8 mouse cellular contexts compared by ENCODE assay signal in the genomic region with DNA sequence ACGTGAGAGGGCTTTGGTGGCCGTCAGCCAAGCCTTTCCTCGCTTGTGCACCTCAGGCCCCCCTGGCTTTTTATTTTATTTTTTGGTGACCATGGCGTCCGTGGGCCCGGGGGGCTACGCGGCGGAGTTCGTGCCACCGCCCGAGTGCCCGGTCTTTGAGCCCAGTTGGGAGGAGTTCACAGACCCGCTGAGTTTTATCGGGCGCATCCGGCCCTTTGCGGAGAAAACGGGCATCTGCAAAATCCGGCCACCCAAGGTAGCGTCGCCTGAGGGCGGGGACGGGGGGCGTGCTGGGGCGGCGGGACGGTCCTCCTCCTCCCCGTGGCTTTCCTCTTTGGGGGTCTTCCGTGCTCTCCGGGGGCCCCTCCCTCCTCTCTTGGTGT. TPM values are rescaled to one million over a fixed set of nuclear protein-coding genes. Genes with fewer than 3 reads are reported as not detected.
DNase-seq lines count a peak whose midpoint lies in the region; ATAC-seq and TF ChIP-seq lines count a peak whose summit lies in the region.

No protein-coding gene starts in this region.

- peak overlapping the region; percentile 71 for H3ac ChIP-seq in C2C12 (ENCODE audit: control insufficient read depth, insufficient read length, low read depth)

- no peak for TF ChIP-seq EP300 in liver, embryonic 14.5 days (IDR thresholded peaks at IDR 0.05; ENCODE audit: low read depth)

- no peaks in the 10 kb centered on the region; the same call in 1 of the 2 replicates for H3K4me1 ChIP-seq in cerebellum, adult 2 months (ENCODE audit: control insufficient read depth, insufficient read depth, low read length)
- H3K4me1 ChIP-seq in forebrain, embryonic 13.5 days = peaks cover 19% of the 10 kb centered on the region
- H3K4me1 ChIP-seq in liver, embryonic 14.5 days (replicated peaks; ENCODE audit: control insufficient read depth in 2 of 2, insufficient read depth in 2 of 2, low read length in 1 of 2) = peaks cover 11 to 13% of the 10 kb centered on the region in 2 experiments
- peaks cover 4% of the 10 kb centered on the region; the same call in 1 of the 2 replicates for H3K4me1 ChIP-seq in stomach, embryonic 14.5 days (ENCODE audit: control insufficient read depth, insufficient read depth, low read length)

- no peaks in the 10 kb centered on the region for H3K27me3 ChIP-seq in cerebellum, adult 2 months (ENCODE audit: control insufficient read depth, insufficient read depth, low read length)
- no peaks in the 10 kb centered on the region for H3K27me3 ChIP-seq in C2C12 (ENCODE audit: control insufficient read depth, insufficient read depth, insufficient read length)
- no peaks in the 10 kb centered on the region for H3K27me3 ChIP-seq in forebrain, embryonic 13.5 days
- H3K27me3 ChIP-seq in liver, embryonic 14.5 days (ENCODE audit: control insufficient read depth, insufficient read depth, low read length) = no peaks in the 10 kb centered on the region
- no peaks in the 10 kb centered on the region for H3K27me3 ChIP-seq in stomach, embryonic 14.5 days (ENCODE audit: control insufficient read depth, insufficient read depth, low read length)

- WGBS in cerebellum, adult 2 months = under 1% methylated on average over 31 of the region's 31 CpGs
- under 1% methylated on average over 31 of the region's 31 CpGs for WGBS in forebrain, embryonic 13.5 days
- 0% methylated on average over 31 of the region's 31 CpGs for WGBS in liver, embryonic 14.5 days (ENCODE audit: insufficient replicate concordance)
- under 1% methylated on average over 31 of the region's 31 CpGs for WGBS in stomach, embryonic 14.5 days

- no peak for DNase-seq in cerebellum, adult 2 months
- no peak for DNase-seq in cerebellum, adult 18-20 months
- DNase-seq in liver, embryonic 14.5 days (ENCODE audit: low read depth in 3 of 3, low spot score in 3 of 3) = peak in 2 of 3 experiments; percentile 36 to 45
- DNase-seq in layer of hippocampus, adult 11-12 months (ENCODE audit: low spot score) = no peak
- no peak for DNase-seq in left cerebral cortex, postnatal 14 days (ENCODE audit: low spot score in 2 of 2)

- no peak for TF ChIP-seq CTCF in cerebellum, adult 2 months (IDR thresholded peaks at IDR 0.05; ENCODE audit: borderline replicate concordance, insufficient read depth, low read depth, low read length)
- TF ChIP-seq CTCF in C2C12 (IDR thresholded peaks at IDR 0.05; ENCODE audit: control insufficient read depth, insufficient read depth, insufficient read length) = no peak
- TF ChIP-seq CTCF in liver, embryonic 14.5 days (IDR thresholded peaks at IDR 0.05; ENCODE audit: low read depth) = no peak

- H3K9ac ChIP-seq in forebrain, embryonic 13.5 days = peak overlapping the region; percentile 92
- peak overlapping the region; percentile 94 for H3K9ac ChIP-seq in liver, embryonic 14.5 days (replicated peaks)
- H3K9ac ChIP-seq in stomach, embryonic 14.5 days (replicated peaks; ENCODE audit: low read depth, low read length) = peak overlapping the region; percentile 86

- H3K4me2 ChIP-seq in forebrain, embryonic 13.5 days = peak overlapping the region; percentile 98
- peak overlapping the region; percentile 79 for H3K4me2 ChIP-seq in liver, embryonic 14.5 days (ENCODE audit: low read depth)
- H3K4me2 ChIP-seq in stomach, embryonic 14.5 days (replicated peaks; ENCODE audit: low read depth, low read length) = peak overlapping the region; percentile 91

- H3K27ac ChIP-seq in cerebellum, adult 2 months (ENCODE audit: insufficient read depth, low read length) = peak overlapping the region; percentile 71
- peak overlapping the region; percentile 95 for H3K27ac ChIP-seq in forebrain, embryonic 13.5 days
- peak overlapping the region; percentile 77 for H3K27ac ChIP-seq in liver, embryonic 14.5 days
- H3K27ac ChIP-seq in stomach, embryonic 14.5 days (ENCODE audit: low read length) = peak overlapping the region; percentile 90

- intact Hi-C loops in left cerebral cortex, postnatal 14 days (cut with DNase I) = no loop called here

- peak; percentile 15 for ATAC-seq in forebrain, embryonic 13.5 days
- ATAC-seq in liver, embryonic 14.5 days (ENCODE audit: insufficient read depth) = peak; percentile 24
- no peak for ATAC-seq in stomach, embryonic 14.5 days (ENCODE audit: insufficient number of reproducible peaks, insufficient read depth, low FRiP score, low read depth)

- peak overlapping the region; percentile 87 for H3K4me3 ChIP-seq in cerebellum, adult 2 months (replicated peaks; ENCODE audit: insufficient read depth, low read depth, low read length)
- peak overlapping the region; percentile 93 for H3K4me3 ChIP-seq in C2C12 (ENCODE audit: insufficient read depth, poor library complexity, severe bottlenecking)
- peak overlapping the region; percentile 100 for H3K4me3 ChIP-seq in forebrain, embryonic 13.5 days
- peak overlapping the region; percentile 94 to 97 for H3K4me3 ChIP-seq in liver, embryonic 14.5 days (ENCODE audit: insufficient read depth in 1 of 2, low read depth in 2 of 2, low read length in 2 of 2)
- peak overlapping the region; percentile 99 for H3K4me3 ChIP-seq in stomach, embryonic 14.5 days (ENCODE audit: low read depth, low read length)

- no peak for TF ChIP-seq POLR2A in cerebellum, adult 2 months (IDR thresholded peaks at IDR 0.05; ENCODE audit: borderline replicate concordance, insufficient read depth, low read length)

- H3K36me3 ChIP-seq in C2C12 (ENCODE audit: control insufficient read depth, insufficient read depth) = peaks cover 25% of the 10 kb centered on the region
- H3K36me3 ChIP-seq in forebrain, embryonic 13.5 days (ENCODE audit: poor library complexity, severe bottlenecking) = peaks cover 24% of the 10 kb centered on the region
- peaks cover 15% of the 10 kb centered on the region for H3K36me3 ChIP-seq in liver, embryonic 14.5 days (replicated peaks; ENCODE audit: control insufficient read depth, insufficient read depth, low read depth)
- peaks cover 18% of the 10 kb centered on the region for H3K36me3 ChIP-seq in stomach, embryonic 14.5 days (ENCODE audit: control insufficient read depth, insufficient read depth, low read length)

- H3K79me2 ChIP-seq in C2C12 (ENCODE audit: control insufficient read depth, insufficient read depth) = peaks cover 37% of the 10 kb centered on the region

- H3K79me3 ChIP-seq in C2C12 (ENCODE audit: low read depth) = peaks cover 30% of the 10 kb centered on the region

- no peaks in the 10 kb centered on the region for H3K9me3 ChIP-seq in forebrain, embryonic 13.5 days (replicated peaks)
- no peaks in the 10 kb centered on the region for H3K9me3 ChIP-seq in liver, embryonic 14.5 days (ENCODE audit: control insufficient read depth, low read length)
- no peaks in the 10 kb centered on the region for H3K9me3 ChIP-seq in stomach, embryonic 14.5 days (ENCODE audit: control insufficient read depth, low read depth, low read length)

TF ChIP-seq in C2C12, 6 proteins besides CTCF, POLR2A, EP300 and RAD21:
- TF ChIP-seq FOSL1 (IDR thresholded peaks at IDR 0.05; ENCODE audit: insufficient read depth, low read length, poor library complexity, severe bottlenecking) (no peak), MYOD1 (IDR thresholded peaks at IDR 0.05; ENCODE audit: control insufficient read depth, insufficient read length, low read depth) (no peak), MAX (IDR thresholded peaks at IDR 0.05) (no peak), USF1 (IDR thresholded peaks at IDR 0.05; ENCODE audit: low read depth) (no peak), CEBPB (IDR thresholded peaks at IDR 0.05; ENCODE audit: low read depth) (no peak), MYOG (IDR thresholded peaks at IDR 0.05; ENCODE audit: control insufficient read depth, extremely low read depth, insufficient read length) (no peak)

RNA-seq across cellular contexts. Expression of a gene that starts 0.3 kb away (rescaled TPM):
- 8.0 and 8.8 TPM in 2 replicates for polyA plus RNA-seq in cerebellum, adult 2 months (2012; rRNA removed)
- 3.8 TPM for polyA plus RNA-seq in C2C12 (2012; fragmentation: generic; extraction: Trizol)
- 19.2 and 20.3 TPM in 2 replicates for polyA plus RNA-seq in forebrain, embryonic 13.5 days (2015; fragmentation: Nextera tagmentation; extraction: Ambion mirVana)
- polyA plus RNA-seq in liver, embryonic 14.5 days (2012; rRNA removed) = 6.9 and 11.4 TPM in 2 replicates
- 14.1 and 16.3 TPM in 2 replicates for polyA plus RNA-seq in liver, embryonic 14.5 days (2014; fragmentation: Nextera tagmentation; extraction: Ambion mirVana)
- polyA plus RNA-seq in stomach, embryonic 14.5 days (2014; fragmentation: Nextera tagmentation; extraction: Ambion mirVana) = 23.2 and 27.4 TPM in 2 replicates
- 1 to 10 TPM; 5.9 to 7.8 TPM for total RNA-seq in left cerebral cortex, postnatal 14 days (2021)

RNA-seq across cellular contexts. Expression of a gene that starts 0.6 kb away (rescaled TPM):
- polyA plus RNA-seq in cerebellum, adult 2 months (2012; rRNA removed) = 12.7 and 13.0 TPM in 2 replicates
- polyA plus RNA-seq in C2C12 (2012; fragmentation: generic; extraction: Trizol) = 5.8 TPM
- 55.5 and 59.6 TPM in 2 replicates for polyA plus RNA-seq in forebrain, embryonic 13.5 days (2015; fragmentation: Nextera tagmentation; extraction: Ambion mirVana)
- polyA plus RNA-seq in liver, embryonic 14.5 days (2012; rRNA removed) = 2.7 and 3.8 TPM in 2 replicates
- 16.6 and 17.6 TPM in 2 replicates for polyA plus RNA-seq in liver, embryonic 14.5 days (2014; fragmentation: Nextera tagmentation; extraction: Ambion mirVana)
- polyA plus RNA-seq in stomach, embryonic 14.5 days (2014; fragmentation: Nextera tagmentation; extraction: Ambion mirVana) = 56.2 and 57.4 TPM in 2 replicates
- 10 to 100 TPM; 37.0 to 37.8 TPM for total RNA-seq in left cerebral cortex, postnatal 14 days (2021)

Comparison
In these comparisons a context has a peak if more than half of its experiments do, and no peak if none do; other contexts are left out.
1. DNase-seq: peak in liver, embryonic 14.5 days (2 of 3); none in cerebellum, adult 2 months (0 of 2), cerebellum, adult 18-20 months (0 of 2), layer of hippocampus, adult 11-12 months (single experiment) and left cerebral cortex, postnatal 14 days (0 of 2).
2. Peak in every context shown above with its lines, with median percentiles within 50 percentile points of each other: H3K27ac ChIP-seq, H3K4me3 ChIP-seq, H3K4me2 ChIP-seq and H3K9ac ChIP-seq.